8 mouse cellular contexts compared by ENCODE assay signal in genomic region chr15:79062376-79063159, GRCm38 (mm10). TPM values are rescaled to one million over a fixed set of nuclear protein-coding genes. Genes with fewer than 3 reads are reported as not detected.
DNase-seq lines count a peak whose midpoint lies in the region; ATAC-seq lines count a peak whose summit lies in the region.

TSS of gene Ankrd54 (minus strand) at chr15:79062893.

- H3K9me3 ChIP-seq in heart, embryonic 14.5 days (ENCODE audit: control insufficient read depth, low read length) = no peaks in the 10 kb centered on the region
- H3K9me3 ChIP-seq in liver, embryonic 13.5 days (replicated peaks) = no peaks in the 10 kb centered on the region
- H3K9me3 ChIP-seq in stomach, embryonic 16.5 days (replicated peaks; ENCODE audit: control insufficient read depth, low read length) = no peaks in the 10 kb centered on the region

- H3K9ac ChIP-seq in heart, embryonic 14.5 days (ENCODE audit: low read length) = peak within 1 kb of the TSS; percentile 90
- peak within 1 kb of the TSS; percentile 93 for H3K9ac ChIP-seq in liver, embryonic 13.5 days
- H3K9ac ChIP-seq in stomach, embryonic 16.5 days (ENCODE audit: low read length) = peak within 1 kb of the TSS; percentile 94

- H3K27me3 ChIP-seq in heart, embryonic 14.5 days (ENCODE audit: control insufficient read depth, insufficient read depth, low read length) = no peaks in the 10 kb centered on the region
- H3K27me3 ChIP-seq in liver, embryonic 13.5 days = no peaks in the 10 kb centered on the region
- no peaks in the 10 kb centered on the region for H3K27me3 ChIP-seq in stomach, embryonic 16.5 days (ENCODE audit: control insufficient read depth, insufficient read depth, low read length)

- H3K27ac ChIP-seq in heart, embryonic 14.5 days (replicated peaks in 1 of 2; ENCODE audit: control insufficient read depth in 1 of 2, insufficient read depth in 1 of 2, low read depth in 2 of 2, low read length in 2 of 2) = peak within 1 kb of the TSS; percentile 64 to 77
- H3K27ac ChIP-seq in liver, embryonic 13.5 days = peak within 1 kb of the TSS; percentile 92
- H3K27ac ChIP-seq in stomach, embryonic 16.5 days (ENCODE audit: low read length) = peak within 1 kb of the TSS; percentile 84

- peak; percentile 99 for DNase-seq in c-Kit-negative CD71-positive TER-119-positive erythroid progenitor cells, embryonic 14.5 days (ENCODE audit: low read depth, low spot score)
- peak; percentile 100 for DNase-seq in fibroblast of lung, adult 2 months (ENCODE audit: low read depth)
- peak; percentile 99 for DNase-seq in kidney, postnatal 14 days
- DNase-seq in liver, embryonic 13.5 days = peak; percentile 99
- peak; percentile 96 for DNase-seq in neural tube, embryonic 10.5 days (ENCODE audit: extremely low spot score, low spot score)

- peak within 1 kb of the TSS; percentile 77 to 93 for H3K4me3 ChIP-seq in heart, embryonic 14.5 days (ENCODE audit: control insufficient read depth in 1 of 2, insufficient read depth in 1 of 2, low read depth in 1 of 2, low read length in 2 of 2)
- peak within 1 kb of the TSS; percentile 84 for H3K4me3 ChIP-seq in liver, embryonic 13.5 days (replicated peaks)
- peak within 1 kb of the TSS; percentile 98 for H3K4me3 ChIP-seq in stomach, embryonic 16.5 days (replicated peaks; ENCODE audit: low read length)

- peaks cover 0 to 13% of the 10 kb centered on the region in 2 experiments; a peak in 2 of 4 replicates for H3K4me1 ChIP-seq in heart, embryonic 14.5 days (ENCODE audit: control insufficient read depth in 2 of 2, insufficient read depth in 2 of 2, low read length in 2 of 2)
- H3K4me1 ChIP-seq in liver, embryonic 13.5 days (replicated peaks) = peaks cover 86% of the 10 kb centered on the region
- peaks cover 29% of the 10 kb centered on the region for H3K4me1 ChIP-seq in stomach, embryonic 16.5 days (ENCODE audit: control insufficient read depth, insufficient read depth, low read length)

- peak; percentile 97 for ATAC-seq in CD4-positive, CD25-positive, alpha-beta regulatory T cell, adult 4 months
- ATAC-seq in heart, embryonic 14.5 days (ENCODE audit: insufficient number of reproducible peaks, insufficient read depth, low FRiP score, low read depth) = peak; percentile 100
- peak; percentile 94 for ATAC-seq in liver, embryonic 13.5 days (ENCODE audit: low read depth)
- ATAC-seq in stomach, embryonic 16.5 days (ENCODE audit: insufficient read depth, low FRiP score) = peak; percentile 99

- under 1% methylated on average over 79 of the region's 80 CpGs for WGBS in heart, embryonic 14.5 days
- under 1% methylated on average over 80 of the region's 80 CpGs for WGBS in liver, embryonic 13.5 days (ENCODE audit: insufficient replicate concordance)
- WGBS in stomach, embryonic 16.5 days = under 1% methylated on average over 80 of the region's 80 CpGs

- H3K4me2 ChIP-seq in heart, embryonic 14.5 days (ENCODE audit: low read length) = peak within 1 kb of the TSS; percentile 89
- H3K4me2 ChIP-seq in liver, embryonic 13.5 days = peak within 1 kb of the TSS; percentile 78
- H3K4me2 ChIP-seq in stomach, embryonic 16.5 days (ENCODE audit: low read depth, low read length) = peak within 1 kb of the TSS; percentile 81

- peaks cover 35% of the 10 kb centered on the region for H3K36me3 ChIP-seq in heart, embryonic 14.5 days (ENCODE audit: control insufficient read depth, insufficient read depth, low read length)
- H3K36me3 ChIP-seq in liver, embryonic 13.5 days = peaks cover 37% of the 10 kb centered on the region
- peaks cover 13% of the 10 kb centered on the region; the same call in 1 of the 2 replicates for H3K36me3 ChIP-seq in stomach, embryonic 16.5 days (ENCODE audit: control insufficient read depth, insufficient read depth, low read length)

RNA-seq across cellular contexts. Expression of gene Ankrd54, which starts in this region (rescaled TPM):
- 1 to 10 TPM; 3.5 to 9.6 TPM for polyA plus RNA-seq in CD4-positive, CD25-positive, alpha-beta regulatory T cell, adult 4 months (2017; shearing (Covaris generic))
- polyA plus RNA-seq in heart, embryonic 14.5 days (2014; fragmentation: Nextera tagmentation; extraction: Ambion mirVana) = 20.2 and 23.0 TPM in 2 replicates
- polyA plus RNA-seq in liver, embryonic 13.5 days (2015; fragmentation: Nextera tagmentation; extraction: Ambion mirVana) = 47.9 and 49.6 TPM in 2 replicates
- polyA plus RNA-seq in stomach, embryonic 16.5 days (2015; fragmentation: Nextera tagmentation; extraction: Ambion mirVana) = 35.7 and 35.8 TPM in 2 replicates

Comparison
In these comparisons a context has a peak if more than half of its experiments do, and no peak if none do; other contexts are left out.
1. Peak in every context shown above with its lines: DNase-seq, ATAC-seq, H3K4me3 ChIP-seq and H3K27ac ChIP-seq.